Mouse (Mus musculus) MEL (cell line): Measurements from ENCODE around the gene Zfyve26.

Experiments
- CTCF ChIP-seq, 3 experiments: IDR thresholded peaks in 2 of 3; conservative IDR thresholded peaks in 1 of 3; 2 replicates each; pipeline ENCODE4 v1.5.1; 2011 to 2012; ENCODE audit warnings: low read length in 3 of 3, low read depth in 2 of 3, mild to moderate bottlenecking in 2 of 3, improper control_type of control experiment in 1 of 3, inconsistent platforms in 1 of 3, mixed read lengths in 1 of 3, moderate library complexity in 1 of 3; ENCODE audit not compliant: control insufficient read depth in 1 of 3, insufficient read depth in 1 of 3, poor library complexity in 1 of 3, severe bottlenecking in 1 of 3
- E2F4 ChIP-seq: IDR thresholded peaks from 2 replicates; pipeline ENCODE4 v1.6.1; 2011; ENCODE audit warnings: low read depth, low read length, improper control_type of control experiment, borderline replicate concordance
- KAT2A ChIP-seq: conservative IDR thresholded peaks from 2 replicates; pipeline ENCODE4 v1.6.1; 2012; ENCODE audit warnings: low read depth, low read length, improper control_type of control experiment, inconsistent platforms
- MAX ChIP-seq: IDR thresholded peaks from 2 replicates; pipeline ENCODE4 v1.6.1; 2011; ENCODE audit warnings: low read length, improper control_type of control experiment
- MAZ ChIP-seq: IDR thresholded peaks from 2 replicates; pipeline ENCODE4 v1.6.1; 2012; ENCODE audit warnings: low read depth, mild to moderate bottlenecking, inconsistent platforms, low read length, improper control_type of control experiment
- MYB ChIP-seq: IDR thresholded peaks from 2 replicates; pipeline ENCODE4 v1.6.1; 2011; ENCODE audit warnings: mild to moderate bottlenecking, low read depth, low read length, improper control_type of control experiment
- POLR2A ChIP-seq, 2 experiments: IDR thresholded peaks; 2 replicates each; pipeline ENCODE4 v1.6.1; 2011 to 2012; ENCODE audit warnings: low read length in 2 of 2, mild to moderate bottlenecking in 2 of 2, control low read depth in 1 of 2, improper control_type of control experiment in 1 of 2, low read depth in 1 of 2, moderate library complexity in 1 of 2; ENCODE audit not compliant: control insufficient read depth in 1 of 2, insufficient read depth in 1 of 2, poor library complexity in 1 of 2
- RCOR1 ChIP-seq: IDR thresholded peaks from 2 replicates; pipeline ENCODE4 v1.6.1; 2012; ENCODE audit warnings: low read depth, mild to moderate bottlenecking, inconsistent platforms, low read length, improper control_type of control experiment
- USF2 ChIP-seq, 2 experiments: IDR thresholded peaks; 2 replicates each; pipeline ENCODE4 v1.6.1; 2011 to 2012; ENCODE audit warnings: improper control_type of control experiment in 2 of 2, low read length in 2 of 2, borderline replicate concordance in 1 of 2, inconsistent platforms in 1 of 2, low read depth in 1 of 2, mild to moderate bottlenecking in 1 of 2; ENCODE audit not compliant: insufficient read depth in 1 of 2
- ZC3H11A ChIP-seq: IDR thresholded peaks from 2 replicates; pipeline ENCODE4 v1.6.1; 2012; ENCODE audit warnings: low read depth, mild to moderate bottlenecking, inconsistent platforms, low read length, improper control_type of control experiment

DNA sequence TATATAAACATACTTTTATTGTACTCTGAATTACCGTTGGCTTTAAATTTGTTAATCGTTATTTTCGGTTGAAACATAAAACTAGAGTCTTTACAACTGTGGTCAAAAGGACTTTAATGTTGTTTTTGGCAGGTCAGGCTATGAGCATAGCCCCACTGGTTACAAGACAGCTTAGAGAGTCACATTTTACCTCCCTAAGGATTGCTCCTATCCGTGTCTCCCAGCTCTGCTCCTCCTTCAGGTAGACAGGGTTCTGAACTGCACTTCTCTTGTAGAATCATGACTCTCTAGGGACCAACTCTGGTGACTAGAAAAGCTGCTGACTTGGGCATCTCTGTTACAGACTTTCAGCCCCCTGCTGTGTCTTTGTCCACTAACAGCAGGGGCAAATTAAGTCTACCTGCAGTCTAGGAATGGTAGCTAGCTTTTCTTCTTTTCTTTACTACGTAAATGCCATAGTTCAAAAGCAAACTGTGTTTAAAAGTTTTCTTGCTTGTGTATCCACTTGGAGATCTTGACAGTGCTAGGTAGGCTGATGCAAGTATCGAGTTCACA lies 45.3 kb upstream of the Zfyve26 start:
- no peak for TF ChIP-seq CTCF (IDR thresholded peaks at IDR 0.05 in 2 of 3, conservative IDR thresholded peaks at IDR 0.05 in 1 of 3; ENCODE audit: control insufficient read depth in 1 of 3, insufficient read depth in 1 of 3, low read depth in 2 of 3, low read length in 3 of 3, poor library complexity in 1 of 3, severe bottlenecking in 1 of 3)
- no peak for TF ChIP-seq ZC3H11A
- TF ChIP-seq E2F4 = no peak
- no peak for TF ChIP-seq MAZ
- TF ChIP-seq USF2 (IDR thresholded peaks at IDR 0.05; ENCODE audit: borderline replicate concordance in 1 of 2, insufficient read depth in 1 of 2, low read depth in 1 of 2, low read length in 2 of 2) = no peak
- TF ChIP-seq POLR2A (IDR thresholded peaks at IDR 0.05; ENCODE audit: control insufficient read depth in 1 of 2, insufficient read depth in 1 of 2, low read depth in 1 of 2, low read length in 2 of 2, poor library complexity in 1 of 2) = no peak
- no peak for TF ChIP-seq RCOR1
- no peak for TF ChIP-seq KAT2A
- no peak for TF ChIP-seq MAX
- TF ChIP-seq MYB = no peak
